ENCODE assay signal across 9 mouse cellular contexts in genomic region chr10:80557346-80557965, GRCm38 (mm10). TPM values are rescaled to one million over a fixed set of nuclear protein-coding genes. Genes with fewer than 3 reads are reported as not detected.
A peak's percentile ranks its signal among the peaks of the same experiment; 100 is the strongest.
DNase-seq lines count a peak whose midpoint lies in the region; ATAC-seq lines count a peak whose summit lies in the region.
"Had no signal": no experiment of that assay in that cellular context is flagged by ENCODE, and none has a peak within 500 bp of the region (broad histone marks: within the 10 kb centered on the region; RNA-seq: fewer than 3 reads in every experiment).

No protein-coding gene starts in this region.

- 33% methylated on average over 5 of the region's 5 CpGs for WGBS in heart, embryonic 12.5 days

- H3K4me2 ChIP-seq in heart, embryonic 12.5 days: no peak overlapping the region; the same call in 1 of the 2 replicates

- no peak overlapping the region for H3K27ac ChIP-seq in heart, embryonic 12.5 days (ENCODE audit: poor library complexity, severe bottlenecking)

- no peaks in the 10 kb centered on the region for H3K9me3 ChIP-seq in heart, embryonic 12.5 days (replicated peaks)

- no peaks in the 10 kb centered on the region for H3K36me3 ChIP-seq in heart, embryonic 12.5 days

- H3K27me3 ChIP-seq in heart, embryonic 12.5 days (replicated peaks): no peaks in the 10 kb centered on the region

- no peak overlapping the region for H3K4me3 ChIP-seq in heart, embryonic 12.5 days

- peaks cover 68% of the 10 kb centered on the region for H3K4me1 ChIP-seq in heart, embryonic 12.5 days (replicated peaks)

- DNase-seq in cerebellum, adult 11 months: peak; percentile 71
- peak; percentile 80 for DNase-seq in NIH3T3 (ENCODE audit: low read depth)
- DNase-seq in cerebellum, postnatal 36 days: peak; percentile 84 to 85
- peak; percentile 69 to 81 for DNase-seq in layer of hippocampus, postnatal 14 days (ENCODE audit: low spot score in 2 of 2)
- peak; percentile 76 for DNase-seq in lung, postnatal 25 days (ENCODE audit: low spot score)
- DNase-seq in spleen, postnatal 10 days (ENCODE audit: low spot score in 2 of 2): peak; percentile 89 to 92

- ATAC-seq in cerebellum, adult (ENCODE audit: insufficient number of reproducible peaks, low FRiP score, low TSS enrichment): no peak
- no peak for ATAC-seq in heart, embryonic 12.5 days (ENCODE audit: insufficient number of reproducible peaks, low FRiP score)

- H3K9ac ChIP-seq in heart, embryonic 12.5 days: peak overlapping the region; percentile 28

RNA-seq across cellular contexts. Expression of gene Rexo1, which starts 3.9 kb away (rescaled TPM):
- polyA plus RNA-seq in heart, embryonic 12.5 days (2016; fragmentation: Nextera tagmentation; extraction: Ambion mirVana): 21.5 and 22.2 TPM in 2 replicates
- total RNA-seq in layer of hippocampus, postnatal 14 days (2021): 10 to 100 TPM; 47.0 to 50.5 TPM

RNA-seq across cellular contexts. Expression of gene Atp8b3, which starts 18.5 kb away (rescaled TPM):
- 0.05 and 0.17 TPM in 2 replicates for polyA plus RNA-seq in heart, embryonic 12.5 days (2016; fragmentation: Nextera tagmentation; extraction: Ambion mirVana)
- total RNA-seq in layer of hippocampus, postnatal 14 days (2021): under 1 TPM; 0.21 TPM
- polyA plus RNA-seq: liver, embryonic 16.5 days had no signal

RNA-seq across cellular contexts. Expression of gene Klf16, which starts 19.7 kb away (rescaled TPM):
- 7.9 and 8.5 TPM in 2 replicates for polyA plus RNA-seq in heart, embryonic 12.5 days (2016; fragmentation: Nextera tagmentation; extraction: Ambion mirVana)
- 10 to 100 TPM; 40.1 to 44.3 TPM for total RNA-seq in layer of hippocampus, postnatal 14 days (2021)

RNA-seq across cellular contexts. Expression of gene Abhd17a, which starts 32.7 kb away (rescaled TPM):
- 99.4 and 105 TPM in 2 replicates for polyA plus RNA-seq in heart, embryonic 12.5 days (2016; fragmentation: Nextera tagmentation; extraction: Ambion mirVana)
- total RNA-seq in layer of hippocampus, postnatal 14 days (2021): 100 to 1,000 TPM; 189 to 197 TPM

RNA-seq across cellular contexts. Expression of gene Scamp4, which starts 45.2 kb away (rescaled TPM):
- 67.4 and 70.0 TPM in 2 replicates for polyA plus RNA-seq in heart, embryonic 12.5 days (2016; fragmentation: Nextera tagmentation; extraction: Ambion mirVana)
- total RNA-seq in layer of hippocampus, postnatal 14 days (2021): 10 to 100 TPM; 38.5 to 40.7 TPM
